Mouse (Mus musculus): ENCODE results near the gene Apba3. TPM values are rescaled to one million over a fixed set of nuclear protein-coding genes. Genes with fewer than 3 reads are reported as not detected.

Apba3 gene
- polyA plus RNA-seq, 1 experiment = 59.5 TPM

- H3K27ac ChIP-seq (replicated peaks; ENCODE audit: low read depth, low read length) = peak overlapping the region; percentile 92
- peak overlapping the region; percentile 83 for H3K4me3 ChIP-seq (ENCODE audit: insufficient read depth, low read depth, low read length)
These were observed 2.1 kb downstream of the Apba3 start for GRCm38 (mm10) chr10:81268643-81269412.

GRCm38 (mm10) chr10:81272356-81272755 lies 5.6 kb downstream of the Apba3 start:
- H3K4me1 ChIP-seq (ENCODE audit: control insufficient read depth, insufficient read depth, insufficient read length, low read length) = peaks cover 8% of the 10 kb centered on the region; the same call in 1 of the 2 replicates
- H3K4me3 ChIP-seq (ENCODE audit: insufficient read depth, low read depth, low read length) = no peak overlapping the region
- H3K27ac ChIP-seq (replicated peaks; ENCODE audit: low read depth, low read length) = no peak overlapping the region

More at GRCm38 (mm10) chr10:81268643-81269412, 2.1 kb downstream of the Apba3 start:
- peaks cover 8% of the 10 kb centered on the region; the same call in 1 of the 2 replicates for H3K4me1 ChIP-seq (ENCODE audit: control insufficient read depth, insufficient read depth, insufficient read length, low read length)

- H3K4me1 ChIP-seq (ENCODE audit: control insufficient read depth, insufficient read depth, insufficient read length, low read length) = peaks cover 6% of the 10 kb centered on the region; the same call in 1 of the 2 replicates
- H3K4me3 ChIP-seq (ENCODE audit: insufficient read depth, low read depth, low read length) = no peak overlapping the region
- no peak overlapping the region for H3K27ac ChIP-seq (replicated peaks; ENCODE audit: low read depth, low read length)
These were observed 7.1 kb downstream of the Apba3 start for GRCm38 (mm10) chr10:81273842-81274241.

GRCm38 (mm10) chr10:81277676-81278075 lies 10.9 kb downstream of the Apba3 start:
- Histone ChIP-seq H3K4me3 (ENCODE audit: insufficient read depth, low read depth, low read length) (no peak overlapping the region), H3K27ac (replicated peaks; ENCODE audit: low read depth, low read length) (no peak overlapping the region), H3K4me1 (ENCODE audit: control insufficient read depth, insufficient read depth, insufficient read length, low read length) (no peaks in the 10 kb centered on the region)

GRCm38 (mm10) chr10:81279496-81279895 lies 12.7 kb downstream of the Apba3 start:
- Histone ChIP-seq H3K4me1 (ENCODE audit: control insufficient read depth, insufficient read depth, insufficient read length, low read length) (no peaks in the 10 kb centered on the region), H3K4me3 (ENCODE audit: insufficient read depth, low read depth, low read length) (no peak overlapping the region), H3K27ac (replicated peaks; ENCODE audit: low read depth, low read length) (no peak overlapping the region)

- no peaks in the 10 kb centered on the region for H3K4me1 ChIP-seq (ENCODE audit: control insufficient read depth, insufficient read depth, insufficient read length, low read length)
- no peak overlapping the region for H3K27ac ChIP-seq (replicated peaks; ENCODE audit: low read depth, low read length)
- H3K4me3 ChIP-seq (ENCODE audit: insufficient read depth, low read depth, low read length) = no peak overlapping the region
These were observed 17.4 kb downstream of the Apba3 start for GRCm38 (mm10) chr10:81284189-81284588.

- no peak overlapping the region for H3K4me3 ChIP-seq (ENCODE audit: insufficient read depth, low read depth, low read length)
- no peak overlapping the region for H3K27ac ChIP-seq (replicated peaks; ENCODE audit: low read depth, low read length)
- H3K4me1 ChIP-seq (ENCODE audit: control insufficient read depth, insufficient read depth, insufficient read length, low read length) = no peaks in the 10 kb centered on the region
These were observed 18.0 kb downstream of the Apba3 start for GRCm38 (mm10) chr10:81284719-81285118.

GRCm38 (mm10) chr10:81285694-81286450 lies 19.1 kb downstream of the Apba3 start:
- H3K27ac ChIP-seq (replicated peaks; ENCODE audit: low read depth, low read length) = no peak overlapping the region
- H3K4me3 ChIP-seq (ENCODE audit: insufficient read depth, low read depth, low read length) = peak overlapping the region; percentile 49
- no peaks in the 10 kb centered on the region for H3K4me1 ChIP-seq (ENCODE audit: control insufficient read depth, insufficient read depth, insufficient read length, low read length)

- Histone ChIP-seq H3K4me3 (ENCODE audit: insufficient read depth, low read depth, low read length) (no peak overlapping the region), H3K27ac (replicated peaks; ENCODE audit: low read depth, low read length) (no peak overlapping the region), H3K4me1 (ENCODE audit: control insufficient read depth, insufficient read depth, insufficient read length, low read length) (no peaks in the 10 kb centered on the region)
These were observed 19.8 kb downstream of the Apba3 start for GRCm38 (mm10) chr10:81286586-81286985.

- no peak overlapping the region for H3K27ac ChIP-seq (replicated peaks; ENCODE audit: low read depth, low read length)
- no peaks in the 10 kb centered on the region for H3K4me1 ChIP-seq (ENCODE audit: control insufficient read depth, insufficient read depth, insufficient read length, low read length)
- no peak overlapping the region for H3K4me3 ChIP-seq (ENCODE audit: insufficient read depth, low read depth, low read length)
These were observed 20.9 kb downstream of the Apba3 start for GRCm38 (mm10) chr10:81287513-81288157.

GRCm38 (mm10) chr10:81288601-81289000 lies 21.8 kb downstream of the Apba3 start:
- Histone ChIP-seq H3K4me3 (ENCODE audit: insufficient read depth, low read depth, low read length) (no peak overlapping the region), H3K27ac (replicated peaks; ENCODE audit: low read depth, low read length) (no peak overlapping the region), H3K4me1 (ENCODE audit: control insufficient read depth, insufficient read depth, insufficient read length, low read length) (no peaks in the 10 kb centered on the region)

- no peak overlapping the region for H3K4me3 ChIP-seq (ENCODE audit: insufficient read depth, low read depth, low read length)
- peaks cover 2% of the 10 kb centered on the region; the same call in 1 of the 2 replicates for H3K4me1 ChIP-seq (ENCODE audit: control insufficient read depth, insufficient read depth, insufficient read length, low read length)
- no peak overlapping the region for H3K27ac ChIP-seq (replicated peaks; ENCODE audit: low read depth, low read length)
These were observed 22.5 kb downstream of the Apba3 start for GRCm38 (mm10) chr10:81289278-81289677.

GRCm38 (mm10) chr10:81289811-81290210 lies 23.1 kb downstream of the Apba3 start:
- Histone ChIP-seq H3K4me1 (ENCODE audit: control insufficient read depth, insufficient read depth, insufficient read length, low read length) (peaks cover 6% of the 10 kb centered on the region), H3K4me3 (ENCODE audit: insufficient read depth, low read depth, low read length) (no peak overlapping the region), H3K27ac (replicated peaks; ENCODE audit: low read depth, low read length) (no peak overlapping the region)

- peaks cover 11% of the 10 kb centered on the region for H3K4me1 ChIP-seq (ENCODE audit: control insufficient read depth, insufficient read depth, insufficient read length, low read length)
- no peak overlapping the region for H3K4me3 ChIP-seq (ENCODE audit: insufficient read depth, low read depth, low read length)
- no peak overlapping the region for H3K27ac ChIP-seq (replicated peaks; ENCODE audit: low read depth, low read length)
These were observed 24.1 kb downstream of the Apba3 start for GRCm38 (mm10) chr10:81290698-81291460.
